Mouse (Mus musculus): ENCODE results near the gene 2810408A11Rik. TPM values are rescaled to one million over a fixed set of nuclear protein-coding genes. Genes with fewer than 3 reads are reported as not detected.
"Not testable (repeated sequence)": the region's sequence is repeated elsewhere in the genome, so short reads cannot be mapped to it uniquely, and the experiment has no call there.

Gene 2810408A11Rik
- polyA plus RNA-seq, 2 experiments from 2014 or later: 1.6 to 2.0 TPM

- ATAC-seq: no peak
These were observed 21.8 kb downstream of the 2810408A11Rik start for GRCm38 (mm10) chr11:69878952-69879351.

- ATAC-seq: no peak
These were observed 22.4 kb downstream of the 2810408A11Rik start for GRCm38 (mm10) chr11:69878399-69878798.

GRCm38 (mm10) chr11:69877878-69878277 lies 22.9 kb downstream of the 2810408A11Rik start, which contains the start of gene Tmem95:
Tmem95 (minus strand) TSS chr11:69878018.
- ATAC-seq: no peak

- peak; percentile 56 for ATAC-seq
These were observed 23.9 kb downstream of the 2810408A11Rik start for GRCm38 (mm10) chr11:69876867-69877266.

- peak; percentile 38 for ATAC-seq
These were observed 24.6 kb downstream of the 2810408A11Rik start for GRCm38 (mm10) chr11:69876186-69876585.

- no peak for ATAC-seq
These were observed 28.3 kb downstream of the 2810408A11Rik start for GRCm38 (mm10) chr11:69872451-69872850.

GRCm38 (mm10) chr11:69871822-69872221 lies 29.0 kb downstream of the 2810408A11Rik start:
- ATAC-seq: no peak

GRCm38 (mm10) chr11:69870289-69871069 lies 30.3 kb downstream of the 2810408A11Rik start:
- ATAC-seq: no peak

- ATAC-seq: no peak
These were observed 33.5 kb downstream of the 2810408A11Rik start for GRCm38 (mm10) chr11:69867335-69867734.

- no peak for ATAC-seq
These were observed 35.2 kb downstream of the 2810408A11Rik start for GRCm38 (mm10) chr11:69865561-69865960.

GRCm38 (mm10) chr11:69864138-69864860 lies 36.5 kb downstream of the 2810408A11Rik start:
- ATAC-seq: no peak

- ATAC-seq: not testable (repeated sequence)
These were observed 37.1 kb downstream of the 2810408A11Rik start for GRCm38 (mm10) chr11:69863729-69864128.

GRCm38 (mm10) chr11:69858113-69858998 lies 42.4 kb downstream of the 2810408A11Rik start, which contains the start of gene Tnk1:
Tnk1 (minus strand) TSS chr11:69858730.
- ATAC-seq: no peak

GRCm38 (mm10) chr11:69855347-69855746 lies 45.4 kb downstream of the 2810408A11Rik start:
- no peak for ATAC-seq

GRCm38 (mm10) chr11:69854680-69855079 lies 46.1 kb downstream of the 2810408A11Rik start:
- no peak for ATAC-seq

GRCm38 (mm10) chr11:69853994-69854393 lies 46.8 kb downstream of the 2810408A11Rik start:
- no peak for ATAC-seq

GRCm38 (mm10) chr11:69850754-69851153 lies 50.0 kb downstream of the 2810408A11Rik start:
- no peak for ATAC-seq

GRCm38 (mm10) chr11:69849884-69850283 lies 50.9 kb downstream of the 2810408A11Rik start:
- ATAC-seq: no peak

- no peak for ATAC-seq
These were observed 51.7 kb downstream of the 2810408A11Rik start for GRCm38 (mm10) chr11:69849128-69849527.

- no peak for ATAC-seq
These were observed 52.8 kb downstream of the 2810408A11Rik start for GRCm38 (mm10) chr11:69848021-69848420.
